ENCODE assay signal across 16 mouse cellular contexts in genomic region chr2:36081446-36081845, GRCm38 (mm10). TPM values are rescaled to one million over a fixed set of nuclear protein-coding genes. Genes with fewer than 3 reads are reported as not detected.
DNase-seq lines count a peak whose midpoint lies in the region; ATAC-seq lines count a peak whose summit lies in the region.
"Had no signal": no experiment of that assay in that cellular context is flagged by ENCODE, and none has a peak within 500 bp of the region (broad histone marks: within the 10 kb centered on the region; RNA-seq: fewer than 3 reads in every experiment).

No protein-coding gene starts in this region.

- no peaks in the 10 kb centered on the region for H3K36me3 ChIP-seq in heart, embryonic 15.5 days
- no peaks in the 10 kb centered on the region for H3K36me3 ChIP-seq in intestine, embryonic 16.5 days (ENCODE audit: control insufficient read depth, insufficient read depth, low read length)
- no peaks in the 10 kb centered on the region for H3K36me3 ChIP-seq in limb, embryonic 10.5 days
- no peaks in the 10 kb centered on the region for H3K36me3 ChIP-seq in stomach, embryonic 15.5 days
- H3K36me3 ChIP-seq: forebrain, embryonic 10.5 days; lung, embryonic 15.5 days; midbrain, embryonic 13.5 days had no signal

- H3K9me3 ChIP-seq in heart, embryonic 15.5 days (replicated peaks): no peaks in the 10 kb centered on the region
- H3K9me3 ChIP-seq in intestine, embryonic 16.5 days (ENCODE audit: control insufficient read depth, low read length): no peaks in the 10 kb centered on the region
- no peaks in the 10 kb centered on the region for H3K9me3 ChIP-seq in limb, embryonic 10.5 days (replicated peaks)
- no peaks in the 10 kb centered on the region for H3K9me3 ChIP-seq in stomach, embryonic 15.5 days
- H3K9me3 ChIP-seq: forebrain, embryonic 10.5 days; lung, embryonic 15.5 days; midbrain, embryonic 13.5 days had no signal

- H3K27me3 ChIP-seq in heart, embryonic 15.5 days: peaks cover 36% of the 10 kb centered on the region
- H3K27me3 ChIP-seq in intestine, embryonic 16.5 days (replicated peaks; ENCODE audit: control insufficient read depth, insufficient read depth, low read length): no peaks in the 10 kb centered on the region
- peaks cover 40% of the 10 kb centered on the region for H3K27me3 ChIP-seq in limb, embryonic 10.5 days (ENCODE audit: low read depth, poor library complexity, severe bottlenecking)
- H3K27me3 ChIP-seq in stomach, embryonic 15.5 days (replicated peaks): peaks cover 3% of the 10 kb centered on the region; the same call in 1 of the 2 replicates

- H3K4me1 ChIP-seq in heart, embryonic 15.5 days (replicated peaks): no peaks in the 10 kb centered on the region
- no peaks in the 10 kb centered on the region; the same call in 1 of the 2 replicates for H3K4me1 ChIP-seq in intestine, embryonic 16.5 days (ENCODE audit: control insufficient read depth, insufficient read depth, low read length)
- H3K4me1 ChIP-seq in limb, embryonic 10.5 days: peaks cover 31% of the 10 kb centered on the region
- H3K4me1 ChIP-seq in stomach, embryonic 15.5 days: 0 out of 2 replicates have a peak, but pooled peaks cover 7% of the 10 kb centered on the region

- DNase-seq in heart, postnatal 4 days: no peak
- DNase-seq in limb, embryonic 10.5 days (ENCODE audit: low spot score): peak; percentile 46
- no peak for DNase-seq in retina, postnatal 1 day
- no peak for DNase-seq in left cerebral cortex, postnatal 4 days
- DNase-seq in urinary bladder, postnatal 25 days (ENCODE audit: low spot score): no peak
- DNase-seq: heart, postnatal 36 days; layer of hippocampus, adult 9-11 months; thymus, postnatal 14 days had no signal

- ATAC-seq in heart, embryonic 15.5 days (replicated peaks; ENCODE audit: insufficient number of reproducible peaks, insufficient read depth, low FRiP score, low read depth): 0 out of 2 replicates have a peak, but pooled peaks have one; percentile 67
- peak; percentile 80 for ATAC-seq in intestine, embryonic 16.5 days
- ATAC-seq in stomach, embryonic 15.5 days (ENCODE audit: insufficient read depth, low FRiP score, low read depth): peak; percentile 72
- ATAC-seq: midbrain, embryonic 13.5 days had no signal

- H3K9ac ChIP-seq in heart, embryonic 15.5 days: no peak overlapping the region
- no peak overlapping the region for H3K9ac ChIP-seq in intestine, embryonic 16.5 days (ENCODE audit: low read depth, low read length)
- no peak overlapping the region for H3K9ac ChIP-seq in stomach, embryonic 15.5 days
- H3K9ac ChIP-seq: lung, embryonic 15.5 days; midbrain, embryonic 13.5 days had no signal

- H3K27ac ChIP-seq in heart, embryonic 15.5 days: no peak overlapping the region
- no peak overlapping the region for H3K27ac ChIP-seq in intestine, embryonic 16.5 days (ENCODE audit: low read length)
- no peak overlapping the region for H3K27ac ChIP-seq in limb, embryonic 10.5 days
- H3K27ac ChIP-seq in stomach, embryonic 15.5 days: no peak overlapping the region
- H3K27ac ChIP-seq: forebrain, embryonic 10.5 days; lung, embryonic 15.5 days; midbrain, embryonic 13.5 days had no signal

- intact Hi-C loops in left cerebral cortex, postnatal 4 days (cut with DNase I): no loop called here

- 22% methylated on average over 9 of the region's 9 CpGs for WGBS in heart, embryonic 15.5 days
- WGBS in intestine, embryonic 16.5 days: 23% methylated on average over 9 of the region's 9 CpGs
- WGBS in limb, embryonic 10.5 days: 39% methylated on average over 9 of the region's 9 CpGs
- 13% methylated on average over 9 of the region's 9 CpGs for WGBS in stomach, embryonic 15.5 days

- H3K4me3 ChIP-seq in heart, embryonic 15.5 days: no peak overlapping the region
- H3K4me3 ChIP-seq in intestine, embryonic 16.5 days (ENCODE audit: low read length): no peak overlapping the region
- H3K4me3 ChIP-seq in limb, embryonic 10.5 days: no peak overlapping the region
- H3K4me3 ChIP-seq in stomach, embryonic 15.5 days (replicated peaks): no peak overlapping the region
- H3K4me3 ChIP-seq: forebrain, embryonic 10.5 days; lung, embryonic 15.5 days; midbrain, embryonic 13.5 days had no signal

- H3K4me2 ChIP-seq in heart, embryonic 15.5 days: no peak overlapping the region
- no peak overlapping the region for H3K4me2 ChIP-seq in intestine, embryonic 16.5 days (ENCODE audit: low read depth, low read length)
- no peak overlapping the region for H3K4me2 ChIP-seq in stomach, embryonic 15.5 days
- H3K4me2 ChIP-seq: lung, embryonic 15.5 days; midbrain, embryonic 13.5 days had no signal

RNA-seq across cellular contexts. Expression of gene Lhx6, which starts 23.8 kb away (rescaled TPM):
- polyA plus RNA-seq in heart, embryonic 15.5 days (2015; fragmentation: Nextera tagmentation; extraction: Ambion mirVana): 1.5 and 2.2 TPM in 2 replicates
- 1 to 10 TPM; 6.7 to 8.6 TPM for total RNA-seq in heart, postnatal 4 days (2021)
- 0.98 TPM in 2 replicates for polyA plus RNA-seq in intestine, embryonic 16.5 days (2015; fragmentation: Nextera tagmentation; extraction: Ambion mirVana)
- polyA plus RNA-seq in limb, embryonic 10.5 days (2016; fragmentation: Nextera tagmentation; extraction: Ambion mirVana): 0.94 and 1.0 TPM in 2 replicates
- polyA plus RNA-seq in stomach, embryonic 15.5 days (2015; fragmentation: Nextera tagmentation; extraction: Ambion mirVana): 1.2 and 1.8 TPM in 2 replicates
- 10 to 100 TPM; 53.3 to 53.7 TPM for total RNA-seq in left cerebral cortex, postnatal 4 days (2021)
- total RNA-seq: common myeloid progenitor, adult 5-6 weeks had no signal

RNA-seq across cellular contexts. Expression of gene Morn5, which starts 32.2 kb away (rescaled TPM):
- 0.24 and 0.34 TPM in 2 replicates for polyA plus RNA-seq in heart, embryonic 15.5 days (2015; fragmentation: Nextera tagmentation; extraction: Ambion mirVana)
- not detected for total RNA-seq in heart, postnatal 4 days (2021)
- 0.26 TPM in 1 of 2 replicates, not detected in the other for polyA plus RNA-seq in intestine, embryonic 16.5 days (2015; fragmentation: Nextera tagmentation; extraction: Ambion mirVana)
- polyA plus RNA-seq in limb, embryonic 10.5 days (2016; fragmentation: Nextera tagmentation; extraction: Ambion mirVana): 0.35 TPM in 1 of 2 replicates, not detected in the other
- polyA plus RNA-seq in stomach, embryonic 15.5 days (2015; fragmentation: Nextera tagmentation; extraction: Ambion mirVana): 0.26 TPM in 1 of 2 replicates, not detected in the other
- total RNA-seq in left cerebral cortex, postnatal 4 days (2021): 1 to 10 TPM; 1.4 to 3.2 TPM
- total RNA-seq: common myeloid progenitor, adult 5-6 weeks; gastrocnemius, postnatal 4 days; heart, postnatal 36 days had no signal

RNA-seq across cellular contexts. Expression of gene Ndufa8, which starts 32.2 kb away (rescaled TPM):
- 411 and 477 TPM in 2 replicates for polyA plus RNA-seq in heart, embryonic 15.5 days (2015; fragmentation: Nextera tagmentation; extraction: Ambion mirVana)
- 100 to 1,000 TPM; 487 to 501 TPM for total RNA-seq in heart, postnatal 4 days (2021)
- polyA plus RNA-seq in intestine, embryonic 16.5 days (2015; fragmentation: Nextera tagmentation; extraction: Ambion mirVana): 334 and 351 TPM in 2 replicates
- polyA plus RNA-seq in limb, embryonic 10.5 days (2016; fragmentation: Nextera tagmentation; extraction: Ambion mirVana): 208 and 218 TPM in 2 replicates
- polyA plus RNA-seq in stomach, embryonic 15.5 days (2015; fragmentation: Nextera tagmentation; extraction: Ambion mirVana): 247 and 252 TPM in 2 replicates
- 100 to 1,000 TPM; 136 to 151 TPM for total RNA-seq in left cerebral cortex, postnatal 4 days (2021)

RNA-seq across cellular contexts. Expression of gene Mrrf, which starts 54.7 kb away (rescaled TPM):
- polyA plus RNA-seq in heart, embryonic 15.5 days (2015; fragmentation: Nextera tagmentation; extraction: Ambion mirVana): 32.4 and 38.6 TPM in 2 replicates
- 10 to 100 TPM; 37.3 to 39.1 TPM for total RNA-seq in heart, postnatal 4 days (2021)
- 32.3 TPM in 2 replicates for polyA plus RNA-seq in intestine, embryonic 16.5 days (2015; fragmentation: Nextera tagmentation; extraction: Ambion mirVana)
- 23.0 and 27.1 TPM in 2 replicates for polyA plus RNA-seq in limb, embryonic 10.5 days (2016; fragmentation: Nextera tagmentation; extraction: Ambion mirVana)
- 27.4 and 30.7 TPM in 2 replicates for polyA plus RNA-seq in stomach, embryonic 15.5 days (2015; fragmentation: Nextera tagmentation; extraction: Ambion mirVana)
- total RNA-seq in left cerebral cortex, postnatal 4 days (2021): 10 to 100 TPM; 12.9 to 21.4 TPM

RNA-seq across cellular contexts. Expression of gene Rbm18, which starts 55.1 kb away (rescaled TPM):
- polyA plus RNA-seq in heart, embryonic 15.5 days (2015; fragmentation: Nextera tagmentation; extraction: Ambion mirVana): 62.6 and 63.6 TPM in 2 replicates
- total RNA-seq in heart, postnatal 4 days (2021): 10 to 100 TPM; 41.4 to 42.7 TPM
- 45.4 and 49.3 TPM in 2 replicates for polyA plus RNA-seq in intestine, embryonic 16.5 days (2015; fragmentation: Nextera tagmentation; extraction: Ambion mirVana)
- 74.4 and 85.3 TPM in 2 replicates for polyA plus RNA-seq in limb, embryonic 10.5 days (2016; fragmentation: Nextera tagmentation; extraction: Ambion mirVana)
- polyA plus RNA-seq in stomach, embryonic 15.5 days (2015; fragmentation: Nextera tagmentation; extraction: Ambion mirVana): 54.9 and 60.1 TPM in 2 replicates
- total RNA-seq in left cerebral cortex, postnatal 4 days (2021): 10 to 100 TPM; 48.1 to 52.6 TPM
